Mouse (Mus musculus): Measurements from ENCODE around the gene Vsnl1. TPM values are rescaled to one million over a fixed set of nuclear protein-coding genes. Genes with fewer than 3 reads are reported as not detected.

The Vsnl1 gene
- total and polyA plus RNA-seq, 2 experiments from 2014 or later = 154 to 225 TPM

DNA sequence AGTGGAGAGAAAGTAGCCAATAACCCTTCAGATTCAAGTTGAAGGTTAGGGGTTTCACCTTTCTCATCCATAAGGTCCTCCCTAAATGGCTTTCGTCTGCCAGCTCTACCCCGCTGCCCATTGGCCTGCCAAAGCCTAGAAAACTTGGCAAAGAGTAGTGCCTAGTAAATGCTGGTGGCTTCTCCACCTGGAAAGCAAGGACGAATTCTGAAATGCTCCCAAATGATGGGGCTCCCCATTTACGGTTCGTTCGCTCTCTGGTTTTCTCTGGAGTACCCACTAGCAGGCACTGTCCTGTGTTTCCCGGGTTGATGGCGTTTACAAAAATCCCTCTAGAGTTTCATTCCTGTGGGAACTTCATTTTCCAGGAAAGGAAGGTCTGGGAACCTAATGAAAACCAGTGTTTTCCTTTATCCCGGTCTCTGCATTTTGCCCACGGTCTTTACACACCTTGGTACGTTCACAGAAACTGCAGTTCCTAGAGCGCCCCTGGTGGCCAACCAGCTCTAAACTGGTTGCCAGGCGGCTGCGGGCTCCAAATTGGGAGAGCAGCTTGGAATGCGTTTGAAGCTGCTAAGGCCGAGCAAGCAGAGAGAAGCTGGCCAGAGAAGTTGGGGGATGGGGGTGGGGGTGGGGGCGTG, 973 bp upstream of the Vsnl1 start:
- Histone ChIP-seq H3K27ac (peak overlapping the region; percentile 76), H3K36me3 (ENCODE audit: insufficient read depth, low read length) (no peaks in the 10 kb centered on the region), H3K27me3 (ENCODE audit: insufficient read depth, low read length) (no peaks in the 10 kb centered on the region), H3K4me2 (ENCODE audit: low read depth, low read length) (peak overlapping the region; percentile 73), H3K9ac (replicated peaks; ENCODE audit: low read length) (peak overlapping the region; percentile 49), H3K9me3 (ENCODE audit: low read length) (no peaks in the 10 kb centered on the region), H3K4me1 (ENCODE audit: insufficient read depth, low read length) (no peaks in the 10 kb centered on the region), H3K4me3 (ENCODE audit: low read length) (peak overlapping the region; percentile 57)
- DNase-seq (ENCODE audit: low spot score) = peak; percentile 93
- WGBS = 13% methylated on average over 17 of the region's 17 CpGs
- ATAC-seq = peak; percentile 36
- TF ChIP-seq CTCF (IDR thresholded peaks at IDR 0.05; ENCODE audit: low read depth) = peak; percentile 81

DNA sequence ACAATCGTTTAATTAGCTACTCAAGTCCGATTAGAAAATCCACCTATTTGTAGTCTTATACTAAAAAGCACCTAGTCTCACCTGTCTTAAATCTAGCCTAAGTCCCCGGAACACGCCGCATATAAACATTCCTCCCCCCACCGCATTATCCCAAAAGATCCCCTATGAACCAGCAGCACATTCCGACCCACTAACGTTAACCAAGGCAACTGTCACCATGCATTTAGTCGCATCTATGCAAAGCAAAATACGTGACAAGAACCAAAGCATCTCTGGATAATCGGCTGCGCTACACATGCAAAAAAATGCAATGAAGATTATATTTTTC, 426 bp downstream of the Vsnl1 start:
- Histone ChIP-seq H3K9ac (replicated peaks; ENCODE audit: low read length) (peak overlapping the region; percentile 49), H3K9me3 (ENCODE audit: low read length) (no peaks in the 10 kb centered on the region), H3K27ac (peak overlapping the region; percentile 76), H3K4me2 (ENCODE audit: low read depth, low read length) (peak overlapping the region; percentile 73), H3K36me3 (ENCODE audit: insufficient read depth, low read length) (no peaks in the 10 kb centered on the region), H3K4me1 (ENCODE audit: insufficient read depth, low read length) (no peaks in the 10 kb centered on the region), H3K27me3 (ENCODE audit: insufficient read depth, low read length) (no peaks in the 10 kb centered on the region), H3K4me3 (ENCODE audit: low read length) (peak overlapping the region; percentile 57)
- DNase-seq (ENCODE audit: low spot score) (peak; percentile 31), ATAC-seq (peak; percentile 1)
- TF ChIP-seq CTCF (IDR thresholded peaks at IDR 0.05; ENCODE audit: low read depth) = no peak
- 1% methylated on average over 12 of the region's 12 CpGs for WGBS

DNA sequence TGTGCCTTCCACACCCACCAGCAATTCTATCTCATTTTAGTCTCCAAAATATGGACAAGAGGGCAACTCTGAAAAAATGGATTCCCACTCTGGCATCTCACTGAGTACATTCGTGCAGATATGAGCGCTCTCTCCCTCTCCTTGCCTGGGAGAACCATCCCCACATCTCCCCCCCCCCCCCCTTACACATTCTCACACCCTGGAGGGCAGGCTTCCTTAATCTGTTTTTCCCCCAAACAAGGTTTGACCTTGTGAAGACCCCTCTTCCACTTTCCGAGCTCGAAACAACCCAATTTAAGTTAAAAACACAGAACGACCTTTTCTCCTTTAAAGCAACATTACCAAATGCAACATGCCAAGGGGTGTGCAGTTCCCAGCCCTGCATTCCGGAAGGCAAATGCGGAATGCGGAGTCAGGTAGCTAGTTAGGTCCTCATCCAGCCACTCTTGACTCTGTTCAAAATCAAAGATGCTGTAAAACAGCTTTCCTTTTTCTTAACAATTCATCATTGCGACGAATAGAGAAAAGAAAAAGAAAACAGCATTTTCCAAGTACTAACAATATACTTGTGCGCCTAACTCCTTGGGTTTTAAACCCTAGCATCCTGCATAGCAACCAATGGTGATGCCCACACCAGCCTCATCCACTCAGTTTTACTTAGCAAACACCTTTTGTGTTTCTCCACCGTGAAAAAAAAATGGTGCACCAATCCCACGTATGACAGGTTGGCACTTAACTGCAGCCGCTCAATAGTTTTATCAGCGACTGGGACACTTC, 979 bp downstream of the Vsnl1 start:
- H3K27me3 ChIP-seq (ENCODE audit: insufficient read depth, low read length) = no peaks in the 10 kb centered on the region
- no peak for TF ChIP-seq CTCF (IDR thresholded peaks at IDR 0.05; ENCODE audit: low read depth)
- peak overlapping the region; percentile 73 for H3K4me2 ChIP-seq (ENCODE audit: low read depth, low read length)
- H3K9me3 ChIP-seq (ENCODE audit: low read length) = no peaks in the 10 kb centered on the region
- 5% methylated on average over 15 of the region's 15 CpGs for WGBS
- H3K9ac ChIP-seq (replicated peaks; ENCODE audit: low read length) = peak overlapping the region; percentile 49
- no peaks in the 10 kb centered on the region for H3K4me1 ChIP-seq (ENCODE audit: insufficient read depth, low read length)
- no peaks in the 10 kb centered on the region for H3K36me3 ChIP-seq (ENCODE audit: insufficient read depth, low read length)
- ATAC-seq (no peak), DNase-seq (ENCODE audit: low spot score) (peak; percentile 54)
- peak overlapping the region; percentile 57 for H3K4me3 ChIP-seq (ENCODE audit: low read length)
- H3K27ac ChIP-seq = peak overlapping the region; percentile 76

DNA sequence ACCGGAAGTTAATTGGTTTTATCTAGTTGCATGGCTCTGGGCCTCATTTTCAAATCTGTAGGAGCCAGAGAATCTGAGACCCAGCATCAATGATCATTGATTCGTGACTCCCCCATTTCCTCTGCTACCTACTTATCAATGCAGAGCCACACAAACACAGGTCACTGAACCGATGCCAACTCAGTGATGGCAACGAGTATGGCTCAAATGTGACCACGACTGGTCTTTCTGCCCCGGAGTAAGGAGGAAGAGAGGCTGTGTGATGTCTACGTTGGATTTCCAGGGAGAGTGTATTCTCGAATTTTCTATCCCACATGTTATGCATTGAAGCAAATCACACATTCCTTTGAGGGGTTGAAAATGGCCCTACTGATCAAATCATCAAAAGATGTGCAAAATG, 2.0 kb downstream of the Vsnl1 start:
- Histone ChIP-seq H3K9ac (replicated peaks; ENCODE audit: low read length) (peak overlapping the region; percentile 49; the same call in 1 of the 2 replicates), H3K27ac (peak overlapping the region; percentile 76; the same call in 1 of the 2 replicates), H3K4me2 (ENCODE audit: low read depth, low read length) (peak overlapping the region; percentile 73), H3K4me3 (ENCODE audit: low read length) (peak overlapping the region; percentile 57), H3K4me1 (ENCODE audit: insufficient read depth, low read length) (no peaks in the 10 kb centered on the region), H3K9me3 (ENCODE audit: low read length) (no peaks in the 10 kb centered on the region), H3K27me3 (ENCODE audit: insufficient read depth, low read length) (no peaks in the 10 kb centered on the region), H3K36me3 (ENCODE audit: insufficient read depth, low read length) (no peaks in the 10 kb centered on the region)
- 59% methylated on average over 8 of the region's 8 CpGs for WGBS
- TF ChIP-seq CTCF (IDR thresholded peaks at IDR 0.05; ENCODE audit: low read depth) = no peak
- no peak for ATAC-seq
- DNase-seq (ENCODE audit: low spot score) = peak; percentile 10

DNA sequence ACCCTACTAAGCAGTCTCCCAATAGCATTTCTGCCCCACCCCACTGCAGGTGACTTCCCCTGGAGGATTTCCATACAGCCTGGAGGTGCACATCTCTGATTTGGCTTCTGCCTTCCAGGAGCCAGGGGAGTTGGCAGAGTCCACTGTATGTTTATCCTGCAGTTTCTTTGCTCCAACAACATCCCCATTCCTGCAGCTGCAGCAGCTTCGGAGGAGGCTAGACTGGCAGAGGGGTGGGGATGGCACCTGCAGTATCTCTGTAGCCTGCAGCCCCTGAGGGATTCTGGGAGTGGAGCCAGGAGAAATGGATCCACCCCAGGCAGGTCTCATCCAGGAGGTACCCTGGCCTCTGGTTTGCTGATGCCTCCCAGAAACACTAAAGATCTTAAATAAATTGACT, 2.7 kb downstream of the Vsnl1 start:
- no peak for DNase-seq (ENCODE audit: low spot score)

DNA sequence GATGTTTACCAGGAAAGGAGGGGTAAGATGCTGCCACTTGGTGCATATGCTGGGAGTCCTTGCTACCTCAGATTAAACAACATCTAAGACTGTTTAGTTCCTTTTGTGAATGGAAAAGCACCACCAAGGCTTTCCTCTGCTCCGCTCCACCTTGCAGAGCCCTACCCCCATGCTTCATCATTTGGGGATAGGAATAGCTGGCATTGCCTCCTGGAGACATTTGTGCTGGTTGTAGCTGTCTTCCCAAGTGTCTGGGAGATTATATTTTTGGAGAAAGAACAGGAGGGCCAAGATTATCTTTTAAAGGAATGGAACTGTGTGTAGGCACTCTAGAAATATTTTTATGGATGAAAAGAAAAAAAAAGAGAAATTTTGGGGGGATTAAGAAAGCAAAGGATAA, 3.3 kb downstream of the Vsnl1 start:
- ATAC-seq = no peak
- Histone ChIP-seq H3K4me2 (ENCODE audit: low read depth, low read length) (peak overlapping the region; percentile 73), H3K27me3 (ENCODE audit: insufficient read depth, low read length) (no peaks in the 10 kb centered on the region), H3K9me3 (ENCODE audit: low read length) (no peaks in the 10 kb centered on the region), H3K27ac (no peak overlapping the region), H3K4me3 (ENCODE audit: low read length) (peak overlapping the region; percentile 6; the same call in 1 of the 2 replicates), H3K4me1 (ENCODE audit: insufficient read depth, low read length) (no peaks in the 10 kb centered on the region), H3K9ac (replicated peaks; ENCODE audit: low read length) (no peak overlapping the region), H3K36me3 (ENCODE audit: insufficient read depth, low read length) (no peaks in the 10 kb centered on the region)
- DNase-seq (ENCODE audit: low spot score) = no peak
- 97% methylated on average over 1 of the region's 1 CpGs for WGBS
- no peak for TF ChIP-seq CTCF (IDR thresholded peaks at IDR 0.05; ENCODE audit: low read depth)

More for the DNA sequence above, 2.7 kb downstream of the Vsnl1 start:
- no peak for TF ChIP-seq CTCF (IDR thresholded peaks at IDR 0.05; ENCODE audit: low read depth)
- no peaks in the 10 kb centered on the region for H3K27me3 ChIP-seq (ENCODE audit: insufficient read depth, low read length)
- no peaks in the 10 kb centered on the region for H3K4me1 ChIP-seq (ENCODE audit: insufficient read depth, low read length)
- H3K36me3 ChIP-seq (ENCODE audit: insufficient read depth, low read length) = no peaks in the 10 kb centered on the region
- peak overlapping the region; percentile 73 for H3K4me2 ChIP-seq (ENCODE audit: low read depth, low read length)
- H3K9ac ChIP-seq (replicated peaks; ENCODE audit: low read length) = peak overlapping the region; percentile 38; the same call in 1 of the 2 replicates
- no peaks in the 10 kb centered on the region for H3K9me3 ChIP-seq (ENCODE audit: low read length)
- ATAC-seq = no peak
- 35% methylated on average over 1 of the region's 1 CpGs for WGBS
- H3K4me3 ChIP-seq (ENCODE audit: low read length) = peak overlapping the region; percentile 19
- no peak overlapping the region for H3K27ac ChIP-seq

DNA sequence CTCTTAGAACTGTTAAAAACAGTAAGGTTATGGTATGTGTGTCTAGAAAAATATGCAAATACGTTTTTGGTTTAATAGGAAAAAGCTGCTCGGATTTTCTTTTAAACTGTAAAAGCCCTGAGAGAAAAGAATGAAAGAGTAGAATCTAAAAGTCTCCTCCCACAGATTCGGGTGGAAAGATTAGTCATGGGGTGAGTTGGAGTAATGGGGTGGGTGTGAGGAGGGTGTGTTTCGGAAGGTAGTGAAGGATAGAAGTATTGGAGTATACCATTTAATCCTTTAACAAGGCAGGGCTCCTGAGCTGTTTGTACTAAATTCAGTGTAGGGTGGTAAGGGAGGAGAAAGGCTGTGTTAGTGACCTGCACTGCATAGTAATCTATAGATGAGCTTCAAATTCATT, 9.0 kb downstream of the Vsnl1 start:
- no peak for TF ChIP-seq CTCF (IDR thresholded peaks at IDR 0.05; ENCODE audit: low read depth)
- 70% methylated on average over 4 of the region's 4 CpGs for WGBS
- no peak overlapping the region for H3K9ac ChIP-seq (replicated peaks; ENCODE audit: low read length)
- H3K36me3 ChIP-seq (ENCODE audit: insufficient read depth, low read length) = no peaks in the 10 kb centered on the region
- H3K27me3 ChIP-seq (ENCODE audit: insufficient read depth, low read length) = no peaks in the 10 kb centered on the region
- no peak overlapping the region for H3K4me2 ChIP-seq (ENCODE audit: low read depth, low read length)
- no peaks in the 10 kb centered on the region for H3K9me3 ChIP-seq (ENCODE audit: low read length)
- no peak for ATAC-seq
- no peak for DNase-seq (ENCODE audit: low spot score)
- H3K4me1 ChIP-seq (ENCODE audit: insufficient read depth, low read length) = no peaks in the 10 kb centered on the region
- H3K4me3 ChIP-seq (ENCODE audit: low read length) = no peak overlapping the region
- no peak overlapping the region for H3K27ac ChIP-seq
